Mouse (Mus musculus): ENCODE data around the gene Dnah2.

Dnah2 gene

DNA sequence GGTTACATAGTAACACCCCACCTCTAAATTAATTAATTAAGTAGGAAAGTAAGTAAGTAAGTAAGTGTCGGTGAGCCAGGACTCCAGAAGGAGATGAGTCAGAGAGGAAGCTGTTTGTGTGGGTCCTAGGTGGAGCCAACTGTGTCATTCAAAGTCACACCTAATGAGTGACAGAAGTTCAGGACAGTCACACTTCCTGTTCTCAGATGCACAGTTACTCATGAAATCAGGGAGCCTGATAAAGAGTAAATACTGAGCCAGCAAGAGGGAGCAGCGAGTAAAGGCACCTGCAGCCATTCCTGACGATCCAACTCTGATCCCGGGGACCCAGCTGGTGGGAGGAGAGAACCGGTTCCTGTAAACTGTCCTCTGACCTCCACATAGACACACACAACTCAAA is 76.2 kb downstream of the Dnah2 start:
- in situ Hi-C loops (cut with MboI, MseI) = no loop called here

DNA sequence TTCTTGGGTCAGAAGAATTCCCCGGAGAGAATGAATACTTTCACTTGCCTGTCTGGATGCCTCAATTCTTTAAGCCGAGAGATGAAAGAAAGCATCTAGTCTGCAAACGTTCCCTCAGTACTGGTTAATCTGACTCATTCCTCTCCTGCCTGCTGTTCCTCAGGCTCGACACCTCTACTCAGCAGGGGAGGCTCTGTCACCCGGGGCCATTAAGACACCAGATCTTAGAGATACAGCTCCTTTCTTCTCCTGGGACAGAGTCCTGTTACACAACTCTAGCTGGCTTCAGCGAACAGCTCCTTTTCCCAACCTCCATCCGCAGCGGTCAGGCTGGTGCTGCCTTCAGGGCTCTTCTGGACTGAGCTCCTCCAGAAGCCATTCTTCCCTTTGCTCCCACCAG is 77.4 kb downstream of the Dnah2 start:
- in situ Hi-C loops (cut with MboI, MseI) = no loop called here

- in situ Hi-C loops (cut with MboI, MseI) = no loop called here
Measured at GRCm38 (mm10) chr11:69469301-69469700, 79.6 kb downstream of the Dnah2 start.

DNA sequence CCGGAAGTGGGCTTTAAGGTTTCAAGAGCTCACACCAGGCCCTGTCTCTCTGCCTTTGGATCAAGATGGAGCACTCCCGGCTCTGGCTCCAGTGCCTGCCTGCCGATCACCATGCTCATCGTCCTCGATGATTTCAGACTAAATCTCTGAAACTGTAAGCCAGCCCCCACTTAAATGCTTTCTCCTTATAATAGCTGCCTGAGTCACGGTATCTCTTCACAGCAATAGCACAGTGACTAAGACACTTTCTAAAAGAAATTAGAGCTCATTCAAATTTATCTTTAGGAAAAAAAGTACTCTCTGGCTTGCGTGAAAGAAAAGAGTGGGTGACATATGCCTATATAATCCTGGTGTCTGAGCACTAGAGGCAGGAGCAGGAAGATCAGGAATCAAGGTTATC is 84.9 kb downstream of the Dnah2 start:
- in situ Hi-C loops (cut with MboI, MseI) = no loop called here

DNA sequence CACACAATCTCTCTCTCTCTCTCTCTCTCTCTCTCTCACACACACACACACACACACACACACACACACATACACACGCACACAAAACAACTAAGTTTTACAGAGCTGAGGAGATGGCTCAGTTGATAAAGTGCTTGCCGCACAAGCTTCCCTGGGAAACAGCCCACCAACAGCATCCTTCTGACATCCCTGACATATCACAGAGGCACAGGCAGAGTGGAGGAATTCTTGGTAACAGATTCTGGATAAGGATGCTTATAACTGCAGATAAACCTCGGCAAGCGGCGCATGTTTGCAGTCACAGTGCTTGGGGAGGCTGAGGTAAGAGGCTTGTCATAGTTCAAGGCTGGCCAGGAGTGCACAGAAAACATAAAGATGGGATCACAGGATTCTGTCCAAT is 87.3 kb downstream of the Dnah2 start:
- in situ Hi-C loops (cut with MboI, MseI) = no loop called here

DNA sequence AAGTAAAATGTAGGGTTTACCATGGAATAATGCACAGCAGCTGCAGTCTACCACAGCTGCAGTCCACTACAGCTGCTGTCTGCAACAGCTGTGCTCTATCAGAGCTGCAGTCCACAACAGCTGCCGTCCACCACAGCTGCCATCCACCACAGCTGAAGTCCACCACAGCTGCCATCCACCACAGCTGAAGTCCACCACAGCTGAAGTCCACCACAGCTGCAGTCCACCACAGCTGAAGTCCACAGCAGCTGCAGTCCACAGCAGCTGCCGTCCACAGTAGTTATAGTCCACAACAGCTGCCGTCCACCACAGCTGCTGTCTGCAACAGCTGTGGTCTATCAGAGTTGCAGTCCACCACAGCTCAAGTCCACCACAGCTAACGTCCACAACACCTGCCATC is 89.0 kb downstream of the Dnah2 start:
- in situ Hi-C loops (cut with MboI, MseI) = no loop called here

- in situ Hi-C loops (cut with MboI, MseI) = no loop called here
Measured at GRCm38 (mm10) chr11:69457006-69457579, 91.8 kb downstream of the Dnah2 start.

- in situ Hi-C loops (cut with MboI, MseI) = no loop called here
Measured at GRCm38 (mm10) chr11:69452114-69452867, 96.6 kb downstream of the Dnah2 start.

- in situ Hi-C loops (cut with MboI, MseI) = no loop called here
Measured at GRCm38 (mm10) chr11:69447299-69447698, 101.6 kb downstream of the Dnah2 start.

GRCm38 (mm10) chr11:69443328-69443727 is 105.6 kb downstream of the Dnah2 start:
- in situ Hi-C loops (cut with MboI, MseI) = no loop called here

- in situ Hi-C loops (cut with MboI, MseI) = no loop called here
Measured at GRCm38 (mm10) chr11:69437291-69437690, 111.6 kb downstream of the Dnah2 start.

- in situ Hi-C loops (cut with MboI, MseI) = no loop called here
Measured at GRCm38 (mm10) chr11:69433189-69433588, 115.7 kb downstream of the Dnah2 start.

GRCm38 (mm10) chr11:69432640-69432982 is 116.3 kb downstream of the Dnah2 start:
- in situ Hi-C loops (cut with MboI, MseI) = no loop called here

GRCm38 (mm10) chr11:69431829-69432639 is 116.9 kb downstream of the Dnah2 start:
- in situ Hi-C loops (cut with MboI, MseI) = no loop called here

- in situ Hi-C loops (cut with MboI, MseI) = no loop called here
Measured at GRCm38 (mm10) chr11:69430631-69431030, 118.3 kb downstream of the Dnah2 start.

DNA sequence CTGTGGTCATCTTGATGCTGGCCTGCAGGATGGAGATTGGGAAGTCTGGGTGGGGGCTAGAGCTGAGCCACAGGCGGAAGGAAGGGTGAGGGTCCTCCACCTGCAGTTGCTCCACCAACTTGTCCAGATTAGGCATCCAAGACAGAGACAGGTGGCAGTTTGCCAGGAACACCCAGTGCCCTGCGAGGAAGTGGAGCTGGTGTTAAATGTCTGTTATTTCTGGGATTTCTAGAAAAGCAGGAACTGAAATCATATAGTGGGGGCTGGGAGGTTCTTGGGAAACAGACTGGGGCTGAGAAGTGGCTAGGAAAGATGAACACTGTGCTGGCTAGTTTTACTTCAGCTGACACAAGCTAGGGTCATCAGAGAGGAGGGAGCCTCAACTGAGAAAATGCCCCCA is 119.6 kb downstream of the Dnah2 start:
- in situ Hi-C loops (cut with MboI, MseI) = no loop called here

GRCm38 (mm10) chr11:69428751-69429150 is 120.2 kb downstream of the Dnah2 start:
- in situ Hi-C loops (cut with MboI, MseI) = no loop called here

GRCm38 (mm10) chr11:69426246-69426645 is 122.7 kb downstream of the Dnah2 start:
- in situ Hi-C loops (cut with MboI, MseI) = no loop called here

- in situ Hi-C loops (cut with MboI, MseI) = loop anchor here (25.0 kb wide), 2 partner anchors 962 to 1238 kb away; partner anchors contain the start of genes Eno3, Pfn1 and Spag7
Measured at GRCm38 (mm10) chr11:69423885-69424284, 125.0 kb downstream of the Dnah2 start.

GRCm38 (mm10) chr11:69422842-69423241 is 126.1 kb downstream of the Dnah2 start:
- in situ Hi-C loops (cut with MboI, MseI) = loop anchor here (25.0 kb wide), 2 partner anchors 961 to 1239 kb away; partner anchors contain the start of genes Eno3, Pfn1 and Spag7

- in situ Hi-C loops (cut with MboI, MseI) = loop anchor here (25.0 kb wide), 2 partner anchors 959 to 1241 kb away; partner anchors contain the start of genes Eno3, Pfn1 and Spag7
Measured at GRCm38 (mm10) chr11:69421131-69421977, 127.6 kb downstream of the Dnah2 start.

Data from regulatory T cell (primary cell).